ENCODE assay signal across 8 mouse cellular contexts in the genomic region with DNA sequence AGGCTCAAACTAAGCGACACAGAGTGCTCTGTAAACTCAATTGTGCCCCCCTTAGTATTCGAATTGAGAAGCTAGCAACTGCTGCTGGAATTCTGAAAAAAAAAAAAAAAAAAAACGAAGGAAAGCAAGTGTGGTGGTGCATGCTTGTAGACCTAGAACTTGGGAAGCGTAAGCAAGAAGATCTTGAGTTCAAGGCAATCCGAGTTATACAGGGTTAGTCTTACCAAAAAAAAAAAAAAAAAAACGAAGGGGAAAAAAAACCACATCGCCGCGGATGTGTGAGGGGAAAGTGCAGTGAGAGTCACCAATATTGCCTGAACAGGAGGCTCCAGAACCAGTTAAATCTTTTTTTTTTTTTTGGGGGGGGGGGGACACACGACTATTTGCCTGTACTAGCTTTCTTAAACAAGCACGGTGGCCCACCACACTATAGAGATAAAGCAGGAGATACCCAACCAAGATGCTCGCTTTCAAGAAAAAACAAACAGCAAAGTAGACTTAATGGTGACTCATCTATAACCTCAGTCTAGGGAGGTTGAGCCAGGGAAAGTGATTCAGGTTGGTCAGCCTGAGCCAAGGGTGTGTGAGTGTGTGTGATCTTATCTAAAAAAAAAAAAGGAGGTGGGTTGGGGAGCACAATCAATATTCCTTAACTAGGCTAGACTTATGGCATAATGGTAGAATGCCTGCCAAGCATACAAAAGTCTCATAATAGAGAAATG. TPM values are rescaled to one million over a fixed set of nuclear protein-coding genes. Genes with fewer than 3 reads are reported as not detected.
DNase-seq lines count a peak whose midpoint lies in the region; ATAC-seq and TF ChIP-seq lines count a peak whose summit lies in the region.

Gene Chek1 (minus strand): TSS at position 32 of the 722 bp plus-strand sequence.

- no peaks in the 10 kb centered on the region for H3K9me3 ChIP-seq in lung, postnatal 0 days (ENCODE audit: low read length)
- H3K9me3 ChIP-seq in forebrain, embryonic 16.5 days (ENCODE audit: control insufficient read depth, low read length), result no peaks in the 10 kb centered on the region
- no peaks in the 10 kb centered on the region for H3K9me3 ChIP-seq in liver, embryonic 16.5 days (replicated peaks; ENCODE audit: control insufficient read depth, low read length)

- peak within 1 kb of the TSS; percentile 44 for H3K27ac ChIP-seq in lung, postnatal 0 days (ENCODE audit: low read length)
- H3K27ac ChIP-seq in bone marrow macrophage, adult 2 months (ENCODE audit: insufficient read depth, low read depth, low read length), result peak within 1 kb of the TSS; percentile 72
- peak within 1 kb of the TSS; percentile 88 for H3K27ac ChIP-seq in forebrain, embryonic 16.5 days (ENCODE audit: low read length)
- H3K27ac ChIP-seq in liver, embryonic 16.5 days (ENCODE audit: low read length), result peak within 1 kb of the TSS; percentile 88

- TF ChIP-seq CTCF in lung, postnatal 0 days (IDR thresholded peaks at IDR 0.05), result no peak
- TF ChIP-seq CTCF in bone marrow macrophage, adult 2 months (IDR thresholded peaks at IDR 0.05; ENCODE audit: low read depth, low read length), result no peak

- DNase-seq in lung, postnatal 0 days (ENCODE audit: low spot score), result peak; percentile 15
- no peak for DNase-seq in lung, postnatal 14 days
- DNase-seq in B cell, adult 2 months, result no peak
- DNase-seq in right cerebral cortex, adult 2 months (ENCODE audit: low spot score in 2 of 2), result no peak
- DNase-seq in left cerebral cortex, adult 8-10 months (ENCODE audit: low spot score in 2 of 2), result no peak

- H3K27me3 ChIP-seq in lung, postnatal 0 days (replicated peaks; ENCODE audit: insufficient read depth, low read length), result no peaks in the 10 kb centered on the region
- H3K27me3 ChIP-seq in forebrain, embryonic 16.5 days (replicated peaks; ENCODE audit: control insufficient read depth, insufficient read depth, low read length), result no peaks in the 10 kb centered on the region
- H3K27me3 ChIP-seq in liver, embryonic 16.5 days (ENCODE audit: control insufficient read depth, insufficient read depth, low read depth, low read length), result no peaks in the 10 kb centered on the region

- no peaks in the 10 kb centered on the region; the same call in 1 of the 2 replicates for H3K4me1 ChIP-seq in lung, postnatal 0 days (ENCODE audit: insufficient read depth, low read depth, low read length)
- peaks cover 5% of the 10 kb centered on the region for H3K4me1 ChIP-seq in bone marrow macrophage, adult 2 months (ENCODE audit: control insufficient read depth, insufficient read depth, low read length)
- H3K4me1 ChIP-seq in forebrain, embryonic 16.5 days (replicated peaks; ENCODE audit: control insufficient read depth, insufficient read depth, low read length), result peaks cover 16% of the 10 kb centered on the region
- H3K4me1 ChIP-seq in liver, embryonic 16.5 days (ENCODE audit: control insufficient read depth, low read depth, low read length), result peaks cover 16% of the 10 kb centered on the region

- H3K4me3 ChIP-seq in lung, postnatal 0 days (ENCODE audit: low read depth, low read length), result peak within 1 kb of the TSS; percentile 61
- peak within 1 kb of the TSS; percentile 70 for H3K4me3 ChIP-seq in bone marrow macrophage, adult 2 months (ENCODE audit: insufficient read depth, low read length)
- H3K4me3 ChIP-seq in forebrain, embryonic 16.5 days (replicated peaks; ENCODE audit: low read length), result peak within 1 kb of the TSS; percentile 79
- peak within 1 kb of the TSS; percentile 87 for H3K4me3 ChIP-seq in liver, embryonic 16.5 days (ENCODE audit: low read depth, low read length)

- no peak for TF ChIP-seq EP300 in lung, postnatal 0 days (IDR thresholded peaks at IDR 0.05)

- peak within 1 kb of the TSS; percentile 99 for H3K4me2 ChIP-seq in lung, postnatal 0 days (replicated peaks; ENCODE audit: low read depth, low read length)
- H3K4me2 ChIP-seq in forebrain, embryonic 16.5 days (ENCODE audit: low read length), result peak within 1 kb of the TSS; percentile 98
- peak within 1 kb of the TSS; percentile 65 for H3K4me2 ChIP-seq in liver, embryonic 16.5 days (ENCODE audit: low read depth, low read length)

- 0 out of 2 replicates have a peak, but pooled peaks cover under 1% of the 10 kb centered on the region for H3K36me3 ChIP-seq in lung, postnatal 0 days (ENCODE audit: insufficient read depth, low read length)
- peaks cover 5% of the 10 kb centered on the region; the same call in 1 of the 2 replicates for H3K36me3 ChIP-seq in forebrain, embryonic 16.5 days (ENCODE audit: control insufficient read depth, insufficient read depth)
- H3K36me3 ChIP-seq in liver, embryonic 16.5 days (ENCODE audit: control insufficient read depth, insufficient read depth), result peaks cover 3% of the 10 kb centered on the region

- ATAC-seq in lung, postnatal 0 days, result no peak
- no peak for ATAC-seq in forebrain, embryonic 16.5 days
- no peak for ATAC-seq in liver, embryonic 16.5 days (ENCODE audit: low read depth)

- H3K9ac ChIP-seq in lung, postnatal 0 days (replicated peaks; ENCODE audit: low read depth), result peak within 1 kb of the TSS; percentile 29
- H3K9ac ChIP-seq in forebrain, embryonic 16.5 days (replicated peaks; ENCODE audit: low read depth, low read length), result peak within 1 kb of the TSS; percentile 70
- H3K9ac ChIP-seq in liver, embryonic 16.5 days (ENCODE audit: low read depth, low read length), result peak within 1 kb of the TSS; percentile 87

- 2% methylated on average over 12 of the region's 12 CpGs for WGBS in lung, postnatal 0 days
- WGBS in forebrain, embryonic 16.5 days, result 9% methylated on average over 12 of the region's 12 CpGs
- WGBS in liver, embryonic 16.5 days (ENCODE audit: insufficient replicate concordance), result 1% methylated on average over 12 of the region's 12 CpGs

- no peak for TF ChIP-seq POLR2A in bone marrow macrophage, adult 2 months (IDR thresholded peaks at IDR 0.05; ENCODE audit: borderline replicate concordance, low read depth, low read length)

RNA-seq across cellular contexts. Expression of gene Chek1, which starts in this region (rescaled TPM):
- polyA plus RNA-seq in lung, postnatal 0 days (2015; fragmentation: Nextera tagmentation; extraction: Ambion mirVana), result 3.4 and 4.0 TPM in 2 replicates
- polyA plus RNA-seq in bone marrow macrophage, adult 2 months (2012; ENCODE audit: insufficient read depth, insufficient read length, missing spikeins), result 6.2 and 8.3 TPM in 2 replicates
- 13.6 and 18.5 TPM in 2 replicates for polyA plus RNA-seq in forebrain, embryonic 16.5 days (2015; fragmentation: Nextera tagmentation; extraction: Ambion mirVana)
- polyA plus RNA-seq in liver, embryonic 16.5 days (2015; fragmentation: Nextera tagmentation; extraction: Ambion mirVana), result 15.3 and 15.6 TPM in 2 replicates
- total RNA-seq in left cerebral cortex, adult 8-10 months (2022), result 1 to 10 TPM; 1.9 to 4.4 (median 3.2) TPM

Comparison
In these comparisons a context has a peak if more than half of its experiments do, and no peak if none do; other contexts are left out.
1. H3K9ac ChIP-seq: peak in every context shown above with its lines; median percentile 87 in liver, embryonic 16.5 days; 70 in forebrain, embryonic 16.5 days; 29 in lung, postnatal 0 days.